Mouse (Mus musculus) cortical plate, adult 2 months (tissue): ENCODE data around the gene Bscl2. TPM values are rescaled to one million over a fixed set of nuclear protein-coding genes. Genes with fewer than 3 reads are reported as not detected.
"Not testable (repeated sequence)": the region's sequence is repeated elsewhere in the genome, so short reads cannot be mapped to it uniquely, and the experiment has no call there.

Experiments used
- H3K27ac ChIP-seq: fragments of 200-500 bp; 2 replicates; pipeline ENCODE4 v1.5.1; 2012; ENCODE audit warnings: low read length, control low read depth, inconsistent platforms; ENCODE audit not compliant: insufficient read depth
- H3K4me1 ChIP-seq: fragments of 200-500 bp; 2 replicates; pipeline ENCODE4 v1.6.1; 2011; ENCODE audit warnings: low read length; ENCODE audit not compliant: control insufficient read depth, insufficient read depth
- H3K4me3 ChIP-seq: fragments of 200-500 bp; 2 replicates; pipeline ENCODE4 v1.5.1; 2011; ENCODE audit warnings: mild to moderate bottlenecking, low read length, control low read depth; ENCODE audit not compliant: insufficient read depth
- CTCF ChIP-seq: fragments of 200-500 bp; IDR thresholded peaks from 2 replicates; pipeline ENCODE4 v1.5.1; 2011; ENCODE audit warnings: mild to moderate bottlenecking, control low read depth, low read length; ENCODE audit not compliant: insufficient read depth; ENCODE audit errors: extremely low read depth
- POLR2A ChIP-seq: fragments of 200-500 bp; IDR thresholded peaks from 2 replicates; pipeline ENCODE4 v1.6.1; 2011; ENCODE audit warnings: mild to moderate bottlenecking, low read length, control low read depth; ENCODE audit not compliant: insufficient read depth; ENCODE audit errors: extremely low read depth
- polyA plus RNA-seq: library from polyadenylated mRNA; depleted of rRNA; stranded (reverse); fragments of >200 nt; gene quantifications from 2 replicates; pipeline ENCODE4 v1.2.3, GENCODE M21; 2012

Gene Bscl2
- polyA plus RNA-seq, 1 experiment = 135 TPM

DNA sequence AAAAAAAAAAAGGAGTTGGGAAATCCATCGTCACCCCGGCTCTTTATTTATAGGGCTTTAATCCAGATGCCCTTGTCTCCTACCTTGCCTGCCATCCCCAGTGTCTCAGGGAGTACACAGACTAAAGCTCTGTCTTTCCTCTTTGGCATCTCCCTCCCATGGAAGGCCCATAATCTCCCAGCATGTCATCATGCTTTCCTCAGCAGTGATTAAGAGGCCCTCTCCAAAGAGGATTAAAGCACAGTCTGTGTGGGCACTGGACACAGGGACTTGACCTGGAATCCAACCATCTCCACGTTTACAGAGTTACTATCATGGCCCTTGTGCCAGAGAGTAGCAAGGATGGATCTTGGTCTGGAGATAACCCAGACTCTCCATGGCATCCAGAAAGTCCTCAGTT is 46.3 kb downstream of the Bscl2 start, which contains the start of the genes Lbhd1 and Gm49403:
Gene Lbhd1 (plus strand): TSS at position 117 of the 400 bp plus-strand sequence.
Gene Gm49403 (plus strand): TSS at position 315 of the 400 bp plus-strand sequence.
- H3K27ac ChIP-seq = no peak within 1 kb of the TSS
- no peak within 1 kb of the TSS for H3K4me3 ChIP-seq
- H3K4me1 ChIP-seq = peaks cover 3% of the 10 kb centered on the region
- TF ChIP-seq POLR2A = no peak
- no peak for TF ChIP-seq CTCF

DNA sequence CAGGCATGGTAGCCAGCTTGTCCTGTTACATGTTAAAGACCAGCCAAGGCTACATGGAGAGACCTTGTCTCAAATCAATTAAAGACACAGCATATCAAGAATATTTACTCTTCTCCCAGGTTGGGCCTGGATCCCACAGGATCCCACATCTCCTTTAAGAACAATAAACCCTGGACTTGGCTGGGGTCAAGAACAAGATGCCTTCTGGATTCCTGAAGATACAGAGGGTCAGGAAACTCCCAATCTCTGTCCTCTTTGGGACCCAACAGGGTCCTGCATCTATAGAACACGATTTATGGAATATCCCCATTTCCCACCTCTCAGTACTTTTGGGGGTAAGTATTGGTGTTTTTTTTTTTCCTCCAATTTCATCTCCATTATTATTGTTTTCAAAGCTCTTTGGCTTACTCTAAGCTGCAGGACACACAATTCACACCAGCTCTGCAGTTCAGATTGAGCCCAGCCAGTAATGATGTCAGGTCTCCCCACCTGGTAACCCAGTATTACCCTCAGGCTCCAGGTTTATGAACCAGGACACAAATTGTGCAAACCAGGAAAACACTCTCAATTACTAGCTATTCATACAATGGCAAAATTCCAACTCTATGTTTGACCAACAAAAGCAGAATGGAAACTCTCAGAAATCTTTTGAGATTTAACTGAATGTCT is 49.8 kb downstream of the Bscl2 start:
- Histone ChIP-seq H3K4me3 (no peak overlapping the region), H3K27ac (no peak overlapping the region), H3K4me1 (no peaks in the 10 kb centered on the region; the same call in 1 of the 2 replicates)
- TF ChIP-seq CTCF (no peak), POLR2A (no peak)

DNA sequence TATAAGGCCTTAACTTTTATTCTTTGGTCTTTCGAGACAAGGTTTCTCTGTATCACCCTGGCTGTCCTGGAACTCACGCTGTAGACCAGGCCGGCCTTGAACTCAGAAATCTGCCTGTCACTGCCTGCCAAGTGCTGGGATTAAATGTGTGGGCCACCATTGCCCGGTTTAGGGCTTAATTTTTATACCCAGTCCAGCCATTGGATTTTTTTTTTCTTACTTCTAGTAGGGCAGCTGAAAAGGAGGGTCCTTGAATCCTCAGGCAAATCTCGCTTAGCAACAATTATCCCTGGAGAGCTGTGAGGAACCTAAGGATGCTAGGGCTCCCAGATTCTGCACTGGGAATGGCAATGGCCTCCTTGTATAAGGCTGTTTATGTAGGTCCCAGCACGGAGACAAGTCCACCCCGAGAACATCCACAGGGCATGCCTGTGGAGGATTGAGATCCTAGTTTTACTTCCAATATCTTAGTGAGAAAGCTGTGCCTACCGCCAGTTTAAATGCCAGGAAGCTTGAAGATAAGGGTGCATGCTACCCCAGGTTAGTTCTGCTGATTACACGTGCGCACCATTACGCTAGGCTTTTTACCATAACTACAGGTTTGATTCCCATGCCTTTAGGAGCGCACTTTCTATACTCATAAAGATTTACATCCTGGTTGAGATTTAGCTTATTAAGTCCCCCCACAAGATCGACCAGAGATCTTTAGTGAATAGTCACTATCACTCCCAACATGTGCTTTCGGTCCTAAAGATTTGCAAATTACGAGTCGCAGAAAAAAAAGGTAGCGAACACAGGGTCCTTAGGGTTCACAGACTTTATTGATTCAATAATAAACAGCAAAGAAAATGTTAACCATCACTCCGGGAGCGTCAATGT is 50.6 kb downstream of the Bscl2 start:
- TF ChIP-seq POLR2A = no peak
- no peak for TF ChIP-seq CTCF
- Histone ChIP-seq H3K27ac (no peak overlapping the region), H3K4me3 (peak overlapping the region; percentile 49), H3K4me1 (no peaks in the 10 kb centered on the region; the same call in 1 of the 2 replicates)

DNA sequence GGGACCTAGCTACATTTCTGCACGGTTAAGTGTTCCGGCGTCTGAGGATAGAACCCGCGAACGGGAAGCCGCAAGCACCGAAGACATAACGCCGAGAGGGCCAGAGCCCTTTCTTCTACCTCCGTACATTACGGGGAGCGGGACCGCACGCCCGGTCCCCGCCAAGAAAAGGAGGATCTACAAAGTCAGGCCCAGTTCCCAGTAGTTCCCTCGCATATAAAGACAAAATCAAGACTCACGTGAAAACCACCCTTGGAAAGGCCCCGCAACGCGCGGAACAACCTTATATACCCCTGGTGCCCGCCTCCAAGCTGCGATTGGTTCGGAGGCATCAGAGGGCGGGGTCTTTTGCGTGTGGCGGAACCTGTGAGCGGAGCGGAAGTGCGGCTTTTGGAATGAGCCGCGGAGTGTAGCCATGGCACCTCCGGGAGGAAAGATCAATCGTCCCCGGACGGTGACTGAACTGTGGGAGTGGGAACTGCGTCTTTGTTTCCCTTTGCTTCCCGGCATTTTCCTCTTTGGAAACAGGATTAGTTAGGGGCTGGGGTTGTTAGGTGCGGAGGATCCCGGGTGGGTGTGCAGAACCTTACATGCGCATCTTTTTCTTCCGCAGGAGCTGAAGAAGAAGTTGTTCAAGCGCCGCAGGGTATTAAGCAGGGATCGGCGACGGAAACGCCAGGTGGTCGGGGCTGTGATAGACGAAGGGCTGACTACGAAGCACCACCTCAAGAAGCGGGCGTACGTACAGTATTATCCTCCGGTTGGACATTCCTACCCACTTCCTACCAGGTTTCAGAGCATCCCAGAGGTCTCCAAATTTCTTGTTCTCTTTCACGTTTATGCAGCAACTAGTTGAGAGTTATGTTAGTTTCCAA is 51.5 kb downstream of the Bscl2 start, which contains the start of the genes 1810009A15Rik and Gm49416:
Gene 1810009A15Rik (plus strand): TSS at position 343 of the 875 bp plus-strand sequence.
Gene Gm49416 (plus strand): TSS at position 416 of the 875 bp plus-strand sequence.
- no peak for TF ChIP-seq CTCF
- peak; percentile 95 for TF ChIP-seq POLR2A
- no peak within 1 kb of the TSS for H3K27ac ChIP-seq
- H3K4me1 ChIP-seq = no peaks in the 10 kb centered on the region; the same call in 1 of the 2 replicates
- H3K4me3 ChIP-seq = peak within 1 kb of the TSS; percentile 49

DNA sequence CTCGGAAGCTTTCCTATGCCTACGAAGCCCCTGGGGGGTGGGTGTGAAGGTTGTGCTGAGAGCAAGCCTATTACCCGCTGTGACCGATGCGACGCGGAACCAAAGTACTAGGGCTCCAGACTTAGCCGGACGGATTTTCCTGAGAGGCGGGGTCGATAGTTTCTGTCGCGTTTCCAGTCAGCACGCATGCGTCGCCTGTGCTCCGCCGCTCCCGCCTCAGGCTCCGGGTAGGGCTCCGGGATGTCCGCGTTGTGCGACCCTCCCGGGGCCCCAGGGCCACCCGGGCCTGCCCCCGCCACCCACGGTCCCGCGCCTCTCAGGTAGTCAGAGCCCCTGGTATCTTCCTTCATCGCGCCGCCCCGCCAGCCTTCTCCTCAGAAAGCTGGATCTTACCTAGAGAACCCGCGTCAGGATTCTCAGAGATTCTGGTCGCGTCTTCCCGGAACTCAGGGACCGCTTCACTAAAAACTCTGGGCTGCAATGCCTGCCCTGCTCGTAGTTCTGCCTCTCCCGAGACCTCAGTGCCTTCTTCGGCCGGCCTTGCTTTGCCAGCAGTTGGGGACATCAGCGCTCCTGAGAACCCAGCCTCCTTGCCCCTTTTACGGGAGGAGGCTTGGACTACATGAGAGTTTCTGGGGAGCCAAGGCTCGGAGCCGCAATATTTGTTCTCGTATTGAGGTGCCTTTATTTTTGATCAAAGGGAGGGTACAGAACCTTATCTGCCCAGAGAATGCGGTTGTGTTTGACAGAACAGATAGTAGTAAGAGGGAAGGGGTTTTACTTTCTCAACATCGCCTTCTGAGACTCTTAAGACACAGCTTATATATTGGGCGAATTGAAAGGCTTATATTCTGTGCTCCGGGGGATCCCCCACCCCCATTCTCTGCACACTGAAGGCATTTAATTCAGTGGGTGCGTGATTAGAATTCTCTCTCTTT is 55.8 kb downstream of the Bscl2 start, which contains the start of gene Ints5:
Gene Ints5 (plus strand): TSS at position 177 of the 938 bp plus-strand sequence.
- no peaks in the 10 kb centered on the region; the same call in 1 of the 2 replicates for H3K4me1 ChIP-seq
- peak within 1 kb of the TSS; percentile 78 for H3K4me3 ChIP-seq
- no peak within 1 kb of the TSS for H3K27ac ChIP-seq
- TF ChIP-seq POLR2A (peak; percentile 81), CTCF (no peak)

DNA sequence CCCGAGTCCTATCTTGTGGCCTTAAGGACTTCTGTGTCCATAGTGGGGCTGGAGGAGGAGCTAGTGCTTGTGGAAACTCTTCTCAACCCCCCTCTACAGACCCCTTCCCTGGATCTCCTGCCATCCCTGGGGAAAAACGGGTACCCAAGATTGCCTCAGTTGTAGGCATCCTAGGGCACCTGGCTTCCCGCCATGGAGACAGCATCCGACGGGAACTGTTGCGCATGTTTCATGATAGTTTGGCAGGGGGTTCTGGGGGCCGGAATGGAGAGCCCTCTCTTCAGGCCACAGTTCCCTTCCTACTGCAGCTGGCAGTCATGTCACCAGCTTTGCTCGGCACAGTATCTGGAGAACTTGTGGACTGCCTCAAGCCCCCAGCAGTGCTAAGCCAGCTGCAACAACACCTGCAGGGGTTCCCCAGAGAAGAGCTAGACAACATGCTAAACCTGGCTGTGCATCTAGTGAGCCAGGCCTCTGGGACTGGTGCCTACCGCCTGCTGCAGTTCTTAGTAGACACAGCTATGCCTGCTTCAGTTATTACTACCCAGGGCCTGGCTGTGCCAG is 58.2 kb downstream of the Bscl2 start:
- Histone ChIP-seq H3K27ac (no peak overlapping the region), H3K4me3 (no peak overlapping the region), H3K4me1 (no peaks in the 10 kb centered on the region; the same call in 1 of the 2 replicates)
- TF ChIP-seq CTCF = no peak
- TF ChIP-seq POLR2A = no peak

DNA sequence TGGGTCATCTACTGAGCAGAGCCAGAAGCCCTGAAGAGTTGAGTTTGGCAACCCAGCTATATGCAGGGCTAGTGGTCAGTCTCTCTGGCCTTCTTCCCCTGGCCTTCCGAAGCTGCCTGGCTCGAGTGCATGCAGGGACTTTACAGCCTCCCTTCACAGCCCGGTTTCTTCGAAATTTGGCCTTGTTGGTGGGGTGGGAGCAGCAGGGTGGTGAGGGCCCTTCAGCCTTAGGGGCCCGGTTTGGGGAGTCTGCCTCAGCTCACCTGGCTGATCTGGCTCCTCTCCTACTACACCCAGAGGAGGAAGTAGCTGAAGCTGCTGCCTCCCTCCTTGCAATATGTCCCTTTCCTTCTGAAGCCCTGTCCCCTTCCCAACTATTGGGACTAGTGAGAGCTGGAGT is 59.0 kb downstream of the Bscl2 start:
- H3K4me1 ChIP-seq, H3K27ac ChIP-seq, H3K4me3 ChIP-seq: not testable (repeated sequence)

DNA sequence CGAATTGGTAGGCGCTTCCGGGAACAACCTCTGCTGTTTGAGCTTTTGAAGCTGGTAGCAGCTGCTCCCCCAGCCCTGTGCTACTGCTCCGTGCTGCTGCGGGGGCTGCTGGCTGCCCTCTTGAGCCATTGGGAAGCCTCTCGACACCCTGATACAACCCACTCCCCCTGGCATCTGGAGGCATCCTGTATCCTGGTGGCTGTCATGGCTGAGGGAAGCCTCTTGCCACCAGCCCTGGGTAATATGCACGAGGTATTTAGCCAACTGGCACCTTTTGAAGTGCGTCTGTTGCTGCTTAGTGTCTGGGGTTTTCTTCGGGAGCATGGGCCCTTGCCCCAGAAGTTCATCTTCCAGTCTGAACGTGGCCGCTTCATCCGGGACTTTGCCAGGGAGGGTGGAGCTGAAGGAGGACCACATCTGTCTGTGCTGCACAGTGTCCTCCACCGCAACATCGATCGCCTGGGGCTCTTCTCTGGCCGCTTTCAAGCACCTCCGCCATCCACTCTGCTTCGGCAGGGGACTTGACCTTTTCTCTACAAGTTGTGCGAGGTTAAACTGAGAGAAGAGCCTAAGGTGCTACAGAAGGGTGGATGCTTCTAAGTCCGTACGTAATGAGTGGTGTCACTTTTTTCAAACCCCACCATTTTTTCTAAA is 60.1 kb downstream of the Bscl2 start:
- not testable (repeated sequence) for H3K4me1 ChIP-seq
- Histone ChIP-seq H3K27ac (0 out of 2 replicates have a peak overlapping the region, but pooled peaks have one; percentile 23), H3K4me3 (peak overlapping the region; percentile 80)
